Mouse (Mus musculus) myocyte (in vitro differentiated cells): ENCODE measurements around the gene Myo1f.

Experiments
- MAX ChIP-seq: IDR thresholded peaks from one replicate; pipeline ENCODE4 v1.6.1; 2011; ENCODE audit warnings: low read depth, mild to moderate bottlenecking, control low read depth
- POLR2A ChIP-seq: IDR thresholded peaks from one replicate; pipeline ENCODE4 v1.6.1; 2011; ENCODE audit warnings: low read depth, mild to moderate bottlenecking, control low read depth, moderate library complexity; ENCODE audit not compliant: insufficient read length
- TCF12 ChIP-seq: IDR thresholded peaks from one replicate; pipeline ENCODE4 v1.6.1; 2011; ENCODE audit warnings: mild to moderate bottlenecking, control low read depth; ENCODE audit not compliant: poor library complexity, insufficient read depth, severe bottlenecking
- USF1 ChIP-seq: IDR thresholded peaks from one replicate; pipeline ENCODE4 v1.6.1; 2011; ENCODE audit warnings: low read depth, mild to moderate bottlenecking, control low read depth, moderate library complexity

DNA sequence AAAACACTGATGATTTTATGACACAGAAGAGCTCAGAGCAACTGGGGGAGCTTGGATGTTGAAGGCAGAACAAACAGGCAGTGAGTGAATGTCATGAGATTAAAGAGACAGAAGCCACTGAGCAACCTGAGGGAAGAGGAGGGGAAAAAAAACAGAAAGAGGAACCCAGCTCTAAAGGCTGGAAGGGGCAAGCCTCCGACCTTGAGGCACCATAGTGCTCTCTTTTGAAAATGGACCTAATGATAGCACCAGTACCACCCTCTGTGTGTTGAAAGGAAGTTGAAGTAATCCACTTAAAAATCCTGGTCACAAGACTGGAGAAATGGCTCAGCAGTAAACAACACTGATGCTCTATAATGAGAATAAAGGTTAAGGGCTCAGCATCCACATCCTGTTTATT lies 9.1 kb downstream of the Myo1f start:
- TF ChIP-seq POLR2A (no peak), USF1 (no peak), MAX (no peak), TCF12 (no peak)
